Mouse (Mus musculus) large intestine, adult 2 months (tissue): ENCODE measurements around the gene Gabrb1. TPM values are rescaled to one million over a fixed set of nuclear protein-coding genes. Genes with fewer than 3 reads are reported as not detected.

Experiments used
- DNase-seq: peaks from one replicate; pipeline ENCODE4 v3.0.0-alpha.2; 2012; ENCODE audit warnings: low read depth, low spot score
- WGBS: fragments of 180-500 bp; shearing (Covaris S2); methylation state at CpG from one replicate; pipeline ENCODE4 v1.1.7; 2018; 5-methylcytosine and 5-hydroxymethylcytosine counted together
- polyA plus RNA-seq: library from polyadenylated mRNA; depleted of rRNA; stranded (reverse); fragments of >200 nt; gene quantifications from 2 replicates; pipeline ENCODE4 v1.2.3, GENCODE M21; 2012; rRNA removed

The Gabrb1 gene
- polyA plus RNA-seq, 1 experiment = not detected

DNA sequence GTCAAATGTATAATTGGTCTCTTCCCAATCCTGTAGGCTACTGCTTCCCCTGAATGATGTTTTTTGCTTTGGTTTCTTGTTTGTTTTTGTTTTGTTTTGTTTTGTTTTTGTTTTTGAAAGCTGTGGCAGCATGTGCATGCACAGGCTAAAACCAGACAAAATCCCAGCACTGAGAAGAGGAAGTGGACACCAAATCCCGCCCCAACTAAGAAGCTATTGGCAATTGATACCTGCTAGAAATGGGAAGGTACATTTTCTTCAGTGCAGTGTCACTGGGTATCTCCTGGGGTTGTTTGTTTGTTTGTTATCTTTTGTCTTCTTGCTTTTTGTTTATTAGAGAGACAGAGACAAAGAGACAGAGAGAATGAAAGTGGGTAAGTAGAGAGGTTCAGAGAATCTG is 537.5 kb downstream of the Gabrb1 start:
- whole genome bisulfite sequencing = 85% methylated on average over 1 of the region's 1 CpGs

More for the DNA sequence above, 537.5 kb downstream of the Gabrb1 start:
- no peak for DNase-seq

Other genes with a start within 250 kb of the Gabrb1 start
- not detected in 2 replicates for gene Cox7b2, start 109.9 kb upstream of the Gabrb1 start, polyA plus RNA-seq
- gene Gabra4, start 195 bp downstream of the Gabrb1 start, polyA plus RNA-seq = not detected in 2 replicates